Mouse (Mus musculus): Measurements from ENCODE around the gene Sfxn4. TPM values are rescaled to one million over a fixed set of nuclear protein-coding genes. Genes with fewer than 3 reads are reported as not detected.
"Not testable (repeated sequence)": the region's sequence is repeated elsewhere in the genome, so short reads cannot be mapped to it uniquely, and the experiment has no call there.

Gene Sfxn4
- polyA plus RNA-seq, 1 experiment = 1.7 TPM

DNA sequence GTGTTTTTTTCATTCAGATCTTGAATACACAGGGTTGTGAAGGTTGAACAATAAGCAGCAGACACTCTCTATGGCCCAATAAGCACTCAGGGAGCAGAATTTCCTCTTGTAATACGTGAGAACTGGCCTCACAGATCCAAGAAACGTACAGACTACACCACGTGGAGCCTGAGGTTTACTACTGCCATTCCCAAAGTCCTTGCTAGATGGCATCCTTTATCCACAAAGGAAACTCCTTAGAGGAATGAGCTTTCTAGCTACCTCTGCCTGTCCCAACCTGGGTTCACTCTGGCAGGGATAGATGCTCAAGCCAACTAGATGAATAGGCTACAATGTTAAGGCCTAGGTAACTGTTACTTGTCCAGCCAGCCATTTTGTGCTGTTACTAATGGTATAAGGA, 21.9 kb upstream of the Sfxn4 start:
- no peaks in the 10 kb centered on the region for H3K27me3 ChIP-seq (ENCODE audit: control insufficient read depth, insufficient read depth, low read length)
- TF ChIP-seq CTCF (IDR thresholded peaks at IDR 0.05; ENCODE audit: borderline replicate concordance, control insufficient read depth, extremely low read depth, insufficient read depth, low read length, poor library complexity) = no peak
- TF ChIP-seq POLR2A (IDR thresholded peaks at IDR 0.05; ENCODE audit: control insufficient read depth, extremely low read depth, insufficient read depth, low read length, poor library complexity) = no peak
- 88% methylated on average over 3 of the region's 3 CpGs for WGBS
- no peaks in the 10 kb centered on the region for H3K4me1 ChIP-seq (replicated peaks; ENCODE audit: control insufficient read depth, insufficient read depth, low read length)
- H3K36me3 ChIP-seq (ENCODE audit: control insufficient read depth, insufficient read depth, low read length) = no peaks in the 10 kb centered on the region
- no peak overlapping the region for H3K4me3 ChIP-seq (ENCODE audit: control insufficient read depth, insufficient read depth, low read length)
- DNase-seq = no peak
- no peak overlapping the region for H3K27ac ChIP-seq (ENCODE audit: control insufficient read depth, insufficient read depth, low read length)

- peak; percentile 99 for DNase-seq
- Histone ChIP-seq H3K36me3 (ENCODE audit: control insufficient read depth, insufficient read depth, low read length) (peaks cover 8% of the 10 kb centered on the region), H3K4me3 (ENCODE audit: control insufficient read depth, insufficient read depth, low read length) (peak within 1 kb of the TSS; percentile 70), H3K27me3 (ENCODE audit: control insufficient read depth, insufficient read depth, low read length) (no peaks in the 10 kb centered on the region), H3K27ac (ENCODE audit: control insufficient read depth, insufficient read depth, low read length) (no peak within 1 kb of the TSS), H3K4me1 (replicated peaks; ENCODE audit: control insufficient read depth, insufficient read depth, low read length) (peaks cover 7% of the 10 kb centered on the region)
- under 1% methylated on average over 28 of the region's 28 CpGs for WGBS
- TF ChIP-seq POLR2A (IDR thresholded peaks at IDR 0.05; ENCODE audit: control insufficient read depth, extremely low read depth, insufficient read depth, low read length, poor library complexity) = peak; percentile 63
- no peak for TF ChIP-seq CTCF (IDR thresholded peaks at IDR 0.05; ENCODE audit: borderline replicate concordance, control insufficient read depth, extremely low read depth, insufficient read depth, low read length, poor library complexity)
Observed at GRCm38 (mm10) chr19:60874064-60874694, 12.9 kb upstream of the Sfxn4 start, which contains the start of gene Prdx3. Gene Prdx3, minus strand, starts transcription at chr19:60874556.

DNA sequence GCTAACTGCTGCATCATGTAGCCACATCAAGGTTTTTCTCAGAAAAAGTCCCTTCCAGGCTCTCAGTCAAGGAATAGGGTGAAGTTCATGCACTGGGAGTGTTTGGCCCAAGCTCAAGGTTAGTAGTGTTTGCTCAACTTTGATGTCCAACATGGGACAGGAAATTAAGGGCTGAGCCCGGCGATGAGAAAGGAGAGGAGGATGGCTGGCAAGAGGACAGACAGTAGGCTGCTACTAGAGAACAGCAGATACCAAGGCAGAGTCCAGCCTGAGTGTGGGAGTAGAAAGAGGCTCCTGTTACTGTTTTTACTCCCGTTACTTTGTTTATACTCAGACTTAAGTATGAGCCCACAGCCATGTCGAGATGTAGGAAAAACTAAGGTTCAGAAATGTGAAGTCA, 12.2 kb upstream of the Sfxn4 start:
- DNase-seq = no peak
- no peak for TF ChIP-seq POLR2A (IDR thresholded peaks at IDR 0.05; ENCODE audit: control insufficient read depth, extremely low read depth, insufficient read depth, low read length, poor library complexity)
- TF ChIP-seq CTCF (IDR thresholded peaks at IDR 0.05; ENCODE audit: borderline replicate concordance, control insufficient read depth, extremely low read depth, insufficient read depth, low read length, poor library complexity) = no peak
- no peak overlapping the region for H3K4me3 ChIP-seq (ENCODE audit: control insufficient read depth, insufficient read depth, low read length)
- peaks cover 7% of the 10 kb centered on the region for H3K4me1 ChIP-seq (replicated peaks; ENCODE audit: control insufficient read depth, insufficient read depth, low read length)
- no peak overlapping the region for H3K27ac ChIP-seq (ENCODE audit: control insufficient read depth, insufficient read depth, low read length)
- peaks cover 11% of the 10 kb centered on the region for H3K36me3 ChIP-seq (ENCODE audit: control insufficient read depth, insufficient read depth, low read length)
- WGBS = 13% methylated on average over 4 of the region's 4 CpGs
- H3K27me3 ChIP-seq (ENCODE audit: control insufficient read depth, insufficient read depth, low read length) = no peaks in the 10 kb centered on the region

GRCm38 (mm10) chr19:60872272-60872671, 11.0 kb upstream of the Sfxn4 start:
- H3K4me1 ChIP-seq (replicated peaks; ENCODE audit: control insufficient read depth, insufficient read depth, low read length) = peaks cover 7% of the 10 kb centered on the region
- H3K27me3 ChIP-seq (ENCODE audit: control insufficient read depth, insufficient read depth, low read length) = no peaks in the 10 kb centered on the region
- H3K36me3 ChIP-seq (ENCODE audit: control insufficient read depth, insufficient read depth, low read length) = peaks cover 13% of the 10 kb centered on the region
- H3K4me3 ChIP-seq (ENCODE audit: control insufficient read depth, insufficient read depth, low read length) = no peak overlapping the region
- DNase-seq = no peak
- 65% methylated on average over 1 of the region's 1 CpGs for WGBS
- H3K27ac ChIP-seq (ENCODE audit: control insufficient read depth, insufficient read depth, low read length) = no peak overlapping the region
- no peak for TF ChIP-seq CTCF (IDR thresholded peaks at IDR 0.05; ENCODE audit: borderline replicate concordance, control insufficient read depth, extremely low read depth, insufficient read depth, low read length, poor library complexity)
- TF ChIP-seq POLR2A (IDR thresholded peaks at IDR 0.05; ENCODE audit: control insufficient read depth, extremely low read depth, insufficient read depth, low read length, poor library complexity) = no peak

DNA sequence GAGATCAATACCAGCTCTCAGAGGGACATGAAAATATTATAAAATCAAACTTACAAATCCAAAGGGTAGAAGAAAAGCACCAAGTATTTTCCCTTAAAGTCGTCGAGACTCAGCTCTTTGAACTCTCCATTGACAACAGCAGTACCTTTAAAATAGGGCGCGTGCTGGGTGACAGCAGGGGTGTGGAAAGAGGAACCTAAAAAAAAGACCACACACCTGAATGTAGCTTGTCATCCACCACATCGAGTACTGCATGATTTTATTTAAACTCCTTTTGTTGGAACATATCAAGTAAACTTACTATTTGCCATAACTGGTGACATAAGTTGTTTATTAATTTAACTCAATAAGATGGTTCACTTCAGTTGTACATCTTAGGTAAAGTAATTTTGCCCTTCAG, 10.1 kb upstream of the Sfxn4 start:
- Histone ChIP-seq H3K27me3 (ENCODE audit: control insufficient read depth, insufficient read depth, low read length) (no peaks in the 10 kb centered on the region), H3K36me3 (ENCODE audit: control insufficient read depth, insufficient read depth, low read length) (peaks cover 13% of the 10 kb centered on the region), H3K4me1 (replicated peaks; ENCODE audit: control insufficient read depth, insufficient read depth, low read length) (peaks cover 7% of the 10 kb centered on the region), H3K27ac (ENCODE audit: control insufficient read depth, insufficient read depth, low read length) (no peak overlapping the region), H3K4me3 (ENCODE audit: control insufficient read depth, insufficient read depth, low read length) (no peak overlapping the region)
- TF ChIP-seq POLR2A (IDR thresholded peaks at IDR 0.05; ENCODE audit: control insufficient read depth, extremely low read depth, insufficient read depth, low read length, poor library complexity) (no peak), CTCF (IDR thresholded peaks at IDR 0.05; ENCODE audit: borderline replicate concordance, control insufficient read depth, extremely low read depth, insufficient read depth, low read length, poor library complexity) (no peak)
- DNase-seq = no peak
- 86% methylated on average over 5 of the region's 5 CpGs for WGBS

DNA sequence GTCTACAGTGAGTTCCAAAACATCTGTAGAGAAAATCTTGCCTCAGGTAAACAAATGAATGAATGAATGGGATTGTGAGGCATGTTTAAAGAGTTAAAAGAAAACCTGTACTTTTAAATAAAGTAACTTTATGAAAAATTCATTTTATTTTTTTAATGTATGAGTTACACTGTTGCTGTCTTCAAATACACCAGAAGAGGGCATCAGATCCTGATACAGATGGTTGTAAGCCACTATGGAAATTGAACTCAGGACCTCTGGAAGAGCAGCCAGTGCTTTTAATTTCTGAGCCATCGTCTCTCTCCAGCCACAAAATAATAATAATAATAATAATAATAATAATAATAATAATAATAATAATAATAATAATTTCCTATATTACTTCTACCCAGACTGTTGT, 9.2 kb upstream of the Sfxn4 start:
- Histone ChIP-seq H3K4me3 (ENCODE audit: control insufficient read depth, insufficient read depth, low read length) (no peak overlapping the region), H3K4me1 (replicated peaks; ENCODE audit: control insufficient read depth, insufficient read depth, low read length) (peaks cover 7% of the 10 kb centered on the region), H3K36me3 (ENCODE audit: control insufficient read depth, insufficient read depth, low read length) (peaks cover 13% of the 10 kb centered on the region), H3K27ac (ENCODE audit: control insufficient read depth, insufficient read depth, low read length) (no peak overlapping the region), H3K27me3 (ENCODE audit: control insufficient read depth, insufficient read depth, low read length) (no peaks in the 10 kb centered on the region)
- TF ChIP-seq CTCF (IDR thresholded peaks at IDR 0.05; ENCODE audit: borderline replicate concordance, control insufficient read depth, extremely low read depth, insufficient read depth, low read length, poor library complexity) = no peak
- no peak for TF ChIP-seq POLR2A (IDR thresholded peaks at IDR 0.05; ENCODE audit: control insufficient read depth, extremely low read depth, insufficient read depth, low read length, poor library complexity)
- WGBS = 68% methylated on average over 1 of the region's 1 CpGs
- no peak for DNase-seq

GRCm38 (mm10) chr19:60866169-60866568, 4.9 kb upstream of the Sfxn4 start:
- not testable (repeated sequence) for DNase-seq; H3K27ac ChIP-seq (ENCODE audit: control insufficient read depth, insufficient read depth, low read length); H3K27me3 ChIP-seq (ENCODE audit: control insufficient read depth, insufficient read depth, low read length); H3K4me1 ChIP-seq (replicated peaks; ENCODE audit: control insufficient read depth, insufficient read depth, low read length); H3K4me3 ChIP-seq (ENCODE audit: control insufficient read depth, insufficient read depth, low read length)
- H3K36me3 ChIP-seq (ENCODE audit: control insufficient read depth, insufficient read depth, low read length) = peaks cover 23% of the 10 kb centered on the region
- 95% methylated on average over 4 of the region's 4 CpGs for WGBS

All from thymus, adult 2 months (tissue).